Mouse (Mus musculus): Measurements from ENCODE around the gene Nt5c. TPM values are rescaled to one million over a fixed set of nuclear protein-coding genes. Genes with fewer than 3 reads are reported as not detected.

The Nt5c gene
- polyA plus RNA-seq, 1 experiment from 2014 or later = 108 TPM

GRCm38 (mm10) chr11:115446906-115447305 lies 44.8 kb downstream of the Nt5c start:
- Histone ChIP-seq H3K36me3 (replicated peaks) (no peaks in the 10 kb centered on the region), H3K4me2 (no peak overlapping the region), H3K27ac (no peak overlapping the region), H3K4me3 (no peak overlapping the region), H3K27me3 (replicated peaks) (no peaks in the 10 kb centered on the region), H3K9ac (no peak overlapping the region), H3K9me3 (no peaks in the 10 kb centered on the region), H3K4me1 (no peaks in the 10 kb centered on the region)
- ATAC-seq (replicated peaks) = no peak
- 84% methylated on average over 3 of the region's 3 CpGs for WGBS

- Histone ChIP-seq H3K9me3 (no peaks in the 10 kb centered on the region), H3K27ac (no peak overlapping the region), H3K36me3 (replicated peaks) (no peaks in the 10 kb centered on the region), H3K27me3 (replicated peaks) (no peaks in the 10 kb centered on the region), H3K4me2 (no peak overlapping the region), H3K4me3 (no peak overlapping the region), H3K9ac (no peak overlapping the region), H3K4me1 (peaks cover under 1% of the 10 kb centered on the region)
- no peak for ATAC-seq (replicated peaks)
- WGBS = 47% methylated on average over 15 of the region's 15 CpGs
These were observed 50.2 kb downstream of the Nt5c start for GRCm38 (mm10) chr11:115441417-115441816.

Small RNA genes within 50 kb of the gene (microRNA-seq; reads per million reads assigned to microRNA genes)
- not detected for gene Mir3968

Other genes with a start within 250 kb of the Nt5c start
- 0.21 and 0.26 TPM in 2 replicates for gene Grin2c, start 224.6 kb downstream of the Nt5c start, polyA plus RNA-seq (2015; fragmentation: Nextera tagmentation; extraction: Ambion mirVana)
- gene Fdxr, start 214.8 kb downstream of the Nt5c start, polyA plus RNA-seq (2015; fragmentation: Nextera tagmentation; extraction: Ambion mirVana) = 21.5 and 22.1 TPM in 2 replicates
- gene Fads6, start 194.2 kb downstream of the Nt5c start, polyA plus RNA-seq (2015; fragmentation: Nextera tagmentation; extraction: Ambion mirVana) = 0.96 and 1.0 TPM in 2 replicates
- 0.17 TPM in 1 of 2 replicates, not detected in the other for gene Otop2, start 184.7 kb downstream of the Nt5c start, polyA plus RNA-seq (2015; fragmentation: Nextera tagmentation; extraction: Ambion mirVana)
- gene Ush1g, start 169.8 kb downstream of the Nt5c start, polyA plus RNA-seq (2015; fragmentation: Nextera tagmentation; extraction: Ambion mirVana) = 0.09 and 0.18 TPM in 2 replicates
- gene Otop3, start 157.1 kb downstream of the Nt5c start, polyA plus RNA-seq (2015; fragmentation: Nextera tagmentation; extraction: Ambion mirVana) = 0.75 and 0.90 TPM in 2 replicates
- 67.0 and 67.2 TPM in 2 replicates for gene Hid1, start 124.1 kb downstream of the Nt5c start, polyA plus RNA-seq (2015; fragmentation: Nextera tagmentation; extraction: Ambion mirVana)
- gene Cdr2l, start 109.9 kb downstream of the Nt5c start, polyA plus RNA-seq (2015; fragmentation: Nextera tagmentation; extraction: Ambion mirVana) = 26.9 and 27.3 TPM in 2 replicates
- gene Mrpl58, start 88.1 kb downstream of the Nt5c start, polyA plus RNA-seq (2015; fragmentation: Nextera tagmentation; extraction: Ambion mirVana) = 182 and 191 TPM in 2 replicates
- 782 and 789 TPM in 2 replicates for gene Atp5h, start 71.9 kb downstream of the Nt5c start, polyA plus RNA-seq (2015; fragmentation: Nextera tagmentation; extraction: Ambion mirVana)
- 32.3 and 34.8 TPM in 2 replicates for gene Kctd2, start 71.7 kb downstream of the Nt5c start, polyA plus RNA-seq (2015; fragmentation: Nextera tagmentation; extraction: Ambion mirVana)
- not detected in 2 replicates for gene Trim80, start 51.3 kb downstream of the Nt5c start, polyA plus RNA-seq (2015; fragmentation: Nextera tagmentation; extraction: Ambion mirVana)
- gene Slc16a5, start 29.4 kb downstream of the Nt5c start, polyA plus RNA-seq (2015; fragmentation: Nextera tagmentation; extraction: Ambion mirVana) = 0.09 and 0.42 TPM in 2 replicates
- gene Armc7, start 16.2 kb downstream of the Nt5c start, polyA plus RNA-seq (2015; fragmentation: Nextera tagmentation; extraction: Ambion mirVana) = 20.6 and 20.9 TPM in 2 replicates
- 1,600 and 1,616 TPM in 2 replicates for gene Jpt1, start 22.5 kb upstream of the Nt5c start, polyA plus RNA-seq (2015; fragmentation: Nextera tagmentation; extraction: Ambion mirVana)
- 990 and 1,015 TPM in 2 replicates for gene Sumo2, start 44.4 kb upstream of the Nt5c start, polyA plus RNA-seq (2015; fragmentation: Nextera tagmentation; extraction: Ambion mirVana)
- 106 and 118 TPM in 2 replicates for gene Nup85, start 72.6 kb upstream of the Nt5c start, polyA plus RNA-seq (2015; fragmentation: Nextera tagmentation; extraction: Ambion mirVana)
- gene Mrps7, start 112.1 kb upstream of the Nt5c start, polyA plus RNA-seq (2015; fragmentation: Nextera tagmentation; extraction: Ambion mirVana) = 70.0 and 74.3 TPM in 2 replicates
- 37.5 and 38.1 TPM in 2 replicates for gene Gga3, start 112.2 kb upstream of the Nt5c start, polyA plus RNA-seq (2015; fragmentation: Nextera tagmentation; extraction: Ambion mirVana)
- 11.2 and 12.9 TPM in 2 replicates for gene Mif4gd, start 121.1 kb upstream of the Nt5c start, polyA plus RNA-seq (2015; fragmentation: Nextera tagmentation; extraction: Ambion mirVana)
- gene Slc25a19, start 136.4 kb upstream of the Nt5c start, polyA plus RNA-seq (2015; fragmentation: Nextera tagmentation; extraction: Ambion mirVana) = 43.5 and 44.5 TPM in 2 replicates
- gene Grb2, start 216.7 kb upstream of the Nt5c start, polyA plus RNA-seq (2015; fragmentation: Nextera tagmentation; extraction: Ambion mirVana) = 173 and 176 TPM in 2 replicates